Mouse (Mus musculus) retina, adult 2 months (tissue): ENCODE data around the gene Cd38.
"Not testable (repeated sequence)": the region's sequence is repeated elsewhere in the genome, so short reads cannot be mapped to it uniquely, and the experiment has no call there.

Source experiments
- DNase-seq: peaks from one replicate; pipeline ENCODE4 v3.0.0-alpha.2; 2012; ENCODE audit warnings: low read depth, low spot score

Gene Cd38

GRCm38 (mm10) chr5:43859663-43860062 is 8.7 kb upstream of the Cd38 start:
- no peak for DNase-seq

- DNase-seq = no peak
Observed at GRCm38 (mm10) chr5:43860096-43860495, 8.3 kb upstream of the Cd38 start.

- no peak for DNase-seq
Observed at GRCm38 (mm10) chr5:43860670-43861431, 7.5 kb upstream of the Cd38 start.

- no peak for DNase-seq
Observed at GRCm38 (mm10) chr5:43863642-43864041, 4.7 kb upstream of the Cd38 start.

GRCm38 (mm10) chr5:43865316-43865715 is 3.0 kb upstream of the Cd38 start:
- no peak for DNase-seq

- no peak for DNase-seq
Observed at GRCm38 (mm10) chr5:43868711-43869600, 603 bp downstream of the Cd38 start.

- DNase-seq = no peak
Observed at GRCm38 (mm10) chr5:43871845-43872244, 3.5 kb downstream of the Cd38 start.

- no peak for DNase-seq
Observed at GRCm38 (mm10) chr5:43872652-43873051, 4.3 kb downstream of the Cd38 start.

- no peak for DNase-seq
Observed at GRCm38 (mm10) chr5:43882034-43882433, 13.7 kb downstream of the Cd38 start.

- no peak for DNase-seq
Observed at GRCm38 (mm10) chr5:43885060-43885820, 16.9 kb downstream of the Cd38 start.

- DNase-seq = no peak
Observed at GRCm38 (mm10) chr5:43892386-43892785, 24.0 kb downstream of the Cd38 start.

- peak; percentile 6 for DNase-seq
Observed at GRCm38 (mm10) chr5:43894113-43894512, 25.8 kb downstream of the Cd38 start.

GRCm38 (mm10) chr5:43895931-43896330 is 27.6 kb downstream of the Cd38 start:
- DNase-seq = no peak

- no peak for DNase-seq
Observed at GRCm38 (mm10) chr5:43904685-43905084, 36.3 kb downstream of the Cd38 start.

GRCm38 (mm10) chr5:43909213-43909612 is 40.9 kb downstream of the Cd38 start:
- DNase-seq = no peak

- DNase-seq = no peak
Observed at GRCm38 (mm10) chr5:43910006-43910405, 41.7 kb downstream of the Cd38 start.

- not testable (repeated sequence) for DNase-seq
Observed at GRCm38 (mm10) chr5:43912844-43913243, 44.5 kb downstream of the Cd38 start, which contains the start of gene Gm7879. Gene Gm7879 (plus strand): TSS chr5:43913144.

GRCm38 (mm10) chr5:43915261-43915886 is 47.0 kb downstream of the Cd38 start:
- DNase-seq = no peak

- DNase-seq = no peak
Observed at GRCm38 (mm10) chr5:43921877-43922276, 53.5 kb downstream of the Cd38 start.

GRCm38 (mm10) chr5:43923933-43924332 is 55.6 kb downstream of the Cd38 start:
- DNase-seq = peak; percentile 20

GRCm38 (mm10) chr5:43927729-43928128 is 59.4 kb downstream of the Cd38 start:
- no peak for DNase-seq
